Mouse (Mus musculus): Measurements from ENCODE around the gene Cst3. TPM values are rescaled to one million over a fixed set of nuclear protein-coding genes. Genes with fewer than 3 reads are reported as not detected.
A peak's percentile ranks its signal among the peaks of the same experiment; 100 is the strongest.

Cst3 gene
- polyA plus RNA-seq (2015; fragmentation: Nextera tagmentation; extraction: Ambion mirVana), result 337 and 360 TPM in 2 replicates

- 0% methylated on average over 18 of the region's 19 CpGs for WGBS
- peaks cover 22% of the 10 kb centered on the region for H3K4me1 ChIP-seq (ENCODE audit: control insufficient read depth, insufficient read depth, low read length)
- H3K27ac ChIP-seq (ENCODE audit: low read length), result peak within 1 kb of the TSS; percentile 89
- H3K4me2 ChIP-seq (ENCODE audit: low read depth, low read length), result peak within 1 kb of the TSS; percentile 81
- peak; percentile 97 for ATAC-seq
- H3K4me3 ChIP-seq (ENCODE audit: low read length), result peak within 1 kb of the TSS; percentile 90
- H3K9me3 ChIP-seq (ENCODE audit: control insufficient read depth, low read length), result no peaks in the 10 kb centered on the region
- no peaks in the 10 kb centered on the region for H3K27me3 ChIP-seq (replicated peaks; ENCODE audit: control insufficient read depth, insufficient read depth, low read length)
- peaks cover 7% of the 10 kb centered on the region; the same call in 1 of the 2 replicates for H3K36me3 ChIP-seq (ENCODE audit: control insufficient read depth, insufficient read depth, low read length)
- H3K9ac ChIP-seq (ENCODE audit: low read depth, low read length), result peak within 1 kb of the TSS; percentile 89
Observed at GRCm38 (mm10) chr2:148875335-148875811, at the start of gene Cst3. TSS of gene Cst3 (minus strand) at chr2:148875692.

GRCm38 (mm10) chr2:148902286-148902685 is 26.8 kb upstream of the Cst3 start:
- no peak overlapping the region for H3K4me3 ChIP-seq (ENCODE audit: low read length)

GRCm38 (mm10) chr2:148900305-148900704 is 24.8 kb upstream of the Cst3 start:
- Histone ChIP-seq H3K36me3 (ENCODE audit: control insufficient read depth, insufficient read depth, low read length) (no peaks in the 10 kb centered on the region), H3K9me3 (ENCODE audit: control insufficient read depth, low read length) (no peaks in the 10 kb centered on the region), H3K9ac (ENCODE audit: low read depth, low read length) (no peak overlapping the region), H3K4me3 (ENCODE audit: low read length) (no peak overlapping the region), H3K4me1 (ENCODE audit: control insufficient read depth, insufficient read depth, low read length) (no peaks in the 10 kb centered on the region), H3K4me2 (ENCODE audit: low read depth, low read length) (no peak overlapping the region), H3K27ac (ENCODE audit: low read length) (no peak overlapping the region), H3K27me3 (replicated peaks; ENCODE audit: control insufficient read depth, insufficient read depth, low read length) (no peaks in the 10 kb centered on the region)
- WGBS, result 61% methylated on average over 4 of the region's 4 CpGs
- no peak for ATAC-seq

More at GRCm38 (mm10) chr2:148902286-148902685, 26.8 kb upstream of the Cst3 start:
- Histone ChIP-seq H3K36me3 (ENCODE audit: control insufficient read depth, insufficient read depth, low read length) (no peaks in the 10 kb centered on the region), H3K27ac (ENCODE audit: low read length) (no peak overlapping the region), H3K4me2 (ENCODE audit: low read depth, low read length) (no peak overlapping the region), H3K9ac (ENCODE audit: low read depth, low read length) (no peak overlapping the region), H3K27me3 (replicated peaks; ENCODE audit: control insufficient read depth, insufficient read depth, low read length) (no peaks in the 10 kb centered on the region), H3K9me3 (ENCODE audit: control insufficient read depth, low read length) (no peaks in the 10 kb centered on the region), H3K4me1 (ENCODE audit: control insufficient read depth, insufficient read depth, low read length) (no peaks in the 10 kb centered on the region)
- WGBS, result 9% methylated on average over 5 of the region's 5 CpGs
- ATAC-seq, result peak; percentile 87

GRCm38 (mm10) chr2:148896219-148896618 is 20.7 kb upstream of the Cst3 start:
- H3K4me1 ChIP-seq (ENCODE audit: control insufficient read depth, insufficient read depth, low read length), result no peaks in the 10 kb centered on the region
- H3K9me3 ChIP-seq (ENCODE audit: control insufficient read depth, low read length), result no peaks in the 10 kb centered on the region
- no peaks in the 10 kb centered on the region for H3K36me3 ChIP-seq (ENCODE audit: control insufficient read depth, insufficient read depth, low read length)
- WGBS, result 58% methylated on average over 1 of the region's 1 CpGs
- H3K4me2 ChIP-seq (ENCODE audit: low read depth, low read length), result no peak overlapping the region
- no peak overlapping the region for H3K9ac ChIP-seq (ENCODE audit: low read depth, low read length)
- no peak for ATAC-seq
- H3K4me3 ChIP-seq (ENCODE audit: low read length), result no peak overlapping the region
- H3K27me3 ChIP-seq (replicated peaks; ENCODE audit: control insufficient read depth, insufficient read depth, low read length), result no peaks in the 10 kb centered on the region
- no peak overlapping the region for H3K27ac ChIP-seq (ENCODE audit: low read length)

GRCm38 (mm10) chr2:148893107-148893506 is 17.6 kb upstream of the Cst3 start:
- Histone ChIP-seq H3K36me3 (ENCODE audit: control insufficient read depth, insufficient read depth, low read length) (no peaks in the 10 kb centered on the region), H3K4me1 (ENCODE audit: control insufficient read depth, insufficient read depth, low read length) (no peaks in the 10 kb centered on the region), H3K4me3 (ENCODE audit: low read length) (no peak overlapping the region), H3K27me3 (replicated peaks; ENCODE audit: control insufficient read depth, insufficient read depth, low read length) (no peaks in the 10 kb centered on the region), H3K9me3 (ENCODE audit: control insufficient read depth, low read length) (no peaks in the 10 kb centered on the region), H3K4me2 (ENCODE audit: low read depth, low read length) (no peak overlapping the region), H3K9ac (ENCODE audit: low read depth, low read length) (no peak overlapping the region), H3K27ac (ENCODE audit: low read length) (no peak overlapping the region)
- ATAC-seq, result no peak

GRCm38 (mm10) chr2:148890021-148890851 is 14.7 kb upstream of the Cst3 start:
- no peak overlapping the region for H3K9ac ChIP-seq (ENCODE audit: low read depth, low read length)
- H3K4me3 ChIP-seq (ENCODE audit: low read length), result no peak overlapping the region
- 61% methylated on average over 5 of the region's 5 CpGs for WGBS
- no peaks in the 10 kb centered on the region for H3K4me1 ChIP-seq (ENCODE audit: control insufficient read depth, insufficient read depth, low read length)
- no peak overlapping the region for H3K27ac ChIP-seq (ENCODE audit: low read length)
- no peak for ATAC-seq
- no peak overlapping the region for H3K4me2 ChIP-seq (ENCODE audit: low read depth, low read length)
- no peaks in the 10 kb centered on the region for H3K9me3 ChIP-seq (ENCODE audit: control insufficient read depth, low read length)
- H3K27me3 ChIP-seq (replicated peaks; ENCODE audit: control insufficient read depth, insufficient read depth, low read length), result no peaks in the 10 kb centered on the region
- H3K36me3 ChIP-seq (ENCODE audit: control insufficient read depth, insufficient read depth, low read length), result no peaks in the 10 kb centered on the region

DNA sequence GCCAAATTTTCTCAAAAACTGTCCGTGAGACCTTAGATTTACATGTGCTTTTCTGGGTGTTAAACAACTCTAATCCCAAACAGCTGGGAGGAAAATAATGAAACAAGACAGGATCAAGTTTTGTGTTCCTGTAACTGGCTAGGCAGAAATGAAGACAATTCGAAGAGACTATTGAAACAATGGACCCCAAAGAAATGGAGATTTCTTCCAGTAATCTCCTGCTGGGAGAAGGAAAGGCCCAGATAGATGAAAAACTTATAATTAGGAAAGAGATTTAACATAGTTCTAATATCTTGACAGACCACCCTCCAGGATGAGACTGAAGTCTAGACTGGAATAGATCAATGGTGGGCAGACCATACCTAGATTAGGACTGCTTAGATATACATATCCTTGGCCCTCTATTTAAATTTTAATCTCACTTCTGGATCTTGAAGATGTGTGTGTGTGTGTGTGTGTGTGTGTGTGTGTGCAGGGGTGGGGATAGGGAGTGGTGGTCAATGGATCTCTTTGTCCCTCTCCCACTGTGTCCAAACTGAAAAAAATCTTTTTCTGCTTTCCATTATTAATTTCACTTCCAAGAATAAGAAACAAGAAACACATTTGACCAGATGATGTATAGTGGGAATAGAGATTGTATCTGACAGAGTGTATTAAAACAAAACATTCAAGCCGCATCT is 14.0 kb upstream of the Cst3 start:
- WGBS, result 70% methylated on average over 3 of the region's 3 CpGs
- Histone ChIP-seq H3K9me3 (ENCODE audit: control insufficient read depth, low read length) (no peaks in the 10 kb centered on the region), H3K9ac (ENCODE audit: low read depth, low read length) (no peak overlapping the region), H3K27me3 (replicated peaks; ENCODE audit: control insufficient read depth, insufficient read depth, low read length) (no peaks in the 10 kb centered on the region), H3K4me1 (ENCODE audit: control insufficient read depth, insufficient read depth, low read length) (no peaks in the 10 kb centered on the region), H3K4me3 (ENCODE audit: low read length) (no peak overlapping the region), H3K36me3 (ENCODE audit: control insufficient read depth, insufficient read depth, low read length) (no peaks in the 10 kb centered on the region), H3K4me2 (ENCODE audit: low read depth, low read length) (no peak overlapping the region), H3K27ac (ENCODE audit: low read length) (no peak overlapping the region)
- ATAC-seq, result no peak

DNA sequence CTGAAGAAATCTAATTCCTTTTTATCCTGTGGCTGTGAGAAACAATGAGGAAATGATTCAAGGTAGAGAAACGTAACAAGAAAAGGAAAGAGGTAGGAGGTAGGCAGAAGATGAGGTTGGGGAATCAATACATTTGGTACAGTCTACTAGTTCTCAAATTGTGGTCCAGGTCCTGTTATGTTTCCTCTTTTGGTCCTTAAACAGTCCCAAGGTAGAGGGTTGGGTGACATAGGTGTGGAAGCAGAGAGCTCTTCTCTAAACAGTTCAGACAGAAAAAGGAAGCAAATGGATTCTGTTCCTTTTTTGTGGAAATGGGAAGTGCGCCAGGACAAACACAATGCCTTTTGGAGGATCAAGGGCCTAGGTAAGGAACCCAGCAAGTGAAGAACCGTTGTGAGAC is 13.4 kb upstream of the Cst3 start:
- H3K4me1 ChIP-seq (ENCODE audit: control insufficient read depth, insufficient read depth, low read length), result no peaks in the 10 kb centered on the region
- H3K4me3 ChIP-seq (ENCODE audit: low read length), result no peak overlapping the region
- H3K27ac ChIP-seq (ENCODE audit: low read length), result no peak overlapping the region
- H3K9ac ChIP-seq (ENCODE audit: low read depth, low read length), result no peak overlapping the region
- H3K4me2 ChIP-seq (ENCODE audit: low read depth, low read length), result no peak overlapping the region
- no peaks in the 10 kb centered on the region for H3K9me3 ChIP-seq (ENCODE audit: control insufficient read depth, low read length)
- H3K27me3 ChIP-seq (replicated peaks; ENCODE audit: control insufficient read depth, insufficient read depth, low read length), result no peaks in the 10 kb centered on the region
- ATAC-seq, result no peak
- no peaks in the 10 kb centered on the region for H3K36me3 ChIP-seq (ENCODE audit: control insufficient read depth, insufficient read depth, low read length)
- WGBS, result 81% methylated on average over 3 of the region's 3 CpGs

DNA sequence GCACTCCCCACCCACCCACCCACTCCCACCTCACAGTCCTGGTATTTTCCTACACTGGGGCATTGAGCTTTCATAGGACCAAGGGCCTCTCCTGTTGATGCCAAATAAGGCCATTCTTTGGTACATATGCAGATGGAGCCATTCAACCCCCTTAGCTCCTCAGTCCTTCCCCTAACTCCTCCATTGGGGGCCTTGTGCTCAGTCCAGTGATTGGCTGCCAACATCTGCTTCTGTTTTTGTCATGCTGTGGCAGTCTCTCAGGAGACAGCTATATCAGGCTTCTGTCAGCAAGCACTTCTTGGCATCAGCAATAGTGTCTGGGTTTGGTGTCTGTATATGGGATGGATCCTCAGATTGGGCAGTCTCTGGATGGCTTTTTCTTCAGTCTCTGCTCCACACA is 9.2 kb upstream of the Cst3 start:
- no peaks in the 10 kb centered on the region for H3K36me3 ChIP-seq (ENCODE audit: control insufficient read depth, insufficient read depth, low read length)
- no peak overlapping the region for H3K4me2 ChIP-seq (ENCODE audit: low read depth, low read length)
- no peaks in the 10 kb centered on the region for H3K27me3 ChIP-seq (replicated peaks; ENCODE audit: control insufficient read depth, insufficient read depth, low read length)
- H3K9me3 ChIP-seq (ENCODE audit: control insufficient read depth, low read length), result no peaks in the 10 kb centered on the region
- H3K4me1 ChIP-seq (ENCODE audit: control insufficient read depth, insufficient read depth, low read length), result no peaks in the 10 kb centered on the region
- ATAC-seq, result no peak
- no peak overlapping the region for H3K4me3 ChIP-seq (ENCODE audit: low read length)
- H3K9ac ChIP-seq (ENCODE audit: low read depth, low read length), result no peak overlapping the region
- H3K27ac ChIP-seq (ENCODE audit: low read length), result no peak overlapping the region
